Mouse (Mus musculus) c-Kit-positive CD71-positive TER-119-negative erythroid progenitor cells, embryonic 14.5 days (primary cell): ENCODE measurements around the gene Erbb3.
"Not testable (repeated sequence)": the region's sequence is repeated elsewhere in the genome, so short reads cannot be mapped to it uniquely, and the experiment has no call there.

Source experiments
- DNase-seq: peaks from one replicate; pipeline ENCODE4 v3.0.0-alpha.2; 2013; ENCODE audit warnings: low read depth

Gene Erbb3

DNA sequence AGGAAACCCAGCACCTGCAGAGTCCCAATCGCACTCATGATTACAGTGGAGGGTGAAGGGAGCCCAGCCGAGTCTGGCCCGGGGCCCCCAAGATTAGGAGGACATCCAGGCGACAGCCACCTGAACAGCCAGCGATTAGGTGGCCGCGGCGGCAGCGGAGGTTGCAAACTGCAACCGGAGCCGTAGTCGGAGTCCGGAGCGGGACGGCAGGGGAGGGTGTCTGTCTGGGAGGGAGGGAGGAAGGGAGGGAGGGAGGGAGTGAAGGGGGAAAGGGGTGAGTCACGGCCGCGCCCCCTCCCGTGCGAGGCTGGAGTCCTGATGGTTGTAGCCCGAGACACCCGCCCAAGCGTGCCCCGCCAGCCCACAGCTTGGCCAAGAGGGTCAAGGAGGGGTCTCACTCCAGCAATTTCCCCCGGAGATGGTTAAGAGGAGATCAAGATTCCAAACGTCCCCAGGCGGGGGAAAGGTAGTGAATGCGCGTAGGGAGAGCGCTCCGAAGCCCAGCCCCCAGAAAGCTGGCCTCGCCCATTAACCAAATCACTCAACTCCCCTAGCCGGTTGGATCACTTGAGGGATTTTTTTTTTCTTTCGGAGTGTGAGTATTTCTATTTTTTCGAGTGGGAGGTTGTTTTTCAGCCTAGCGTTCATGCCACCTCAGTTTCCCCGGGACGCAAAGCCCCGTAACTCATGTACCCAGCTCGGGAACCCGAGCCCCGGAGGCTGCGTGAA lies at the start of gene Erbb3:
TSS of gene Erbb3 (minus strand) at position 189 of the 729 bp plus-strand sequence.
- peak; percentile 24 for DNase-seq

DNA sequence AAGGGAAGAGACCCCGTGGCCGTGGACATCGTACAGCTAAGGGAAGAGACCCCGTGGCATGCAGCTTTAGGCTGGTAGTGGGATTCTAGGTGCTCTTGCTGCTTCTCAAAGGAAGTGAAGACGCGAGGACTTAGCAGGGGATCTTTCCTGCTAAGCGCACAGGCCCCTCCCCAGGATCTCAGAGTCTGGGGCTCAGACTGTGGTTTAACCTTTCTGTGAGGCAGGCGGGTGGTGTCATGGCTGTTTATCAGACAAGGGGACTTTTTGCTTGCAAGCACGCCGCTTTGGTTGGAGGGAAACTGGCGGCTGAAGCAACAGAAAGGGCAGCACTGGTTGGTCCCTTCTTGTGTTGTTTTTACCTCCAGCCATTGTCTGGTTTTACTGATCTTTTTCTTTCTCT lies 47.6 kb upstream of the Erbb3 start:
- no peak for DNase-seq

DNA sequence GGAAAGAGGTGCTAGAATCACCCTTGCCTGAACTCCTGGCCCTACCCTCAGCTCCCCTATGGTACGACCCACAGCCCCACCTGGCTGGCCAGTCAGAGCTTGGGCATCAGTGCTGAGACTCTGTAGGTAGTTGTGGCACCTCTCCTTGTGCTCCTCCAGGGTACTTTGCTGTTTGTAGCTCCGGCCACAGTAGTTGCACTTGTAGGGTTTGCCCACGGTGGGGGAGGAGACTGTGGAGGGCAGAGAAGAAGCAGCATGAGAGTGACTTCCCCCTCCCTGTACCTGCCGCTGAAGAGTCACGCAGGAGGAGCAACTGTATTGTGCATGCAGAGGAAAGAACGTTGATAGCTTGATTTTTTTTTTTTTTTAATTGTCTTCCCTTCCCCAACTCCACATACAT lies 47.1 kb upstream of the Erbb3 start:
- DNase-seq: no peak

DNA sequence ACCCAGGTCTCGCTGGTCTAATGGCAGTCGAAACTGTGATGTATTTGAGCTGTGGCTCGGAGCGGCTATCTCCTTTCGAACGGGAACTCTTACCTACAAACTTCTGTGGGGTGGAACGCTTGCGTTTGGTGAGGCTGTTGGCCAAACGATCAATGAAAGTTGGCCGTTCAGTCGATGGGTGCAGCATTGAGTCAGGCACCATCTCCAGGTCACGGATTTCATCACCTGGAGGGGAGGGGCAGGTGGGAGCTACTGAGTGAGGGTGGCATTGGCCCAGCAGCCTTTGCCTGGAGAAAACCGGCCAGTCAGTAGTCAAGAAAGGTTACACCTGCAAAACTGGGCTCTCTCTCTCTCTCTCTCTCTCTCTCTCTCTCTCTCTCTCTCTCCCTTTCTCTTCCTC lies 46.2 kb upstream of the Erbb3 start:
- no peak for DNase-seq

DNA sequence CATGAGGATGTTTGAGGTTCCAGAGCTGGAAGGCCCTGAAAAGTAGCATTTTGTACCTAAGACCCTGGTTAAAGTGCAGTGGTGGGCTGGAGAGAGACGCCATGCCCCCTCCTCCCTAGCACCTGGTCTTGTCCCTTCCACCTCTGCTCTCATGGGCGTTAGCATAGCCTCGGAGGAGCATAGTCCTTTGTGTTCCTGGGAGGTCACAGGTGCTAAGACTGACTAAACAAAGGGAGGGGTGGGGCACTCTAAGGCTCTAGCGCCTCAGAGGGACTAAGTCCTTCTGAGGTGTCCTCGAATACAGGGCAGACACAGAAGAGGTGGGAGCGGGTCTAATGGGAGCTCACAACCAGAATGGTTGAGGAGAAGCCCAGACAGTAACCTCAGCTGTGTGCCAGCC lies 42.1 kb upstream of the Erbb3 start:
- DNase-seq: no peak

DNA sequence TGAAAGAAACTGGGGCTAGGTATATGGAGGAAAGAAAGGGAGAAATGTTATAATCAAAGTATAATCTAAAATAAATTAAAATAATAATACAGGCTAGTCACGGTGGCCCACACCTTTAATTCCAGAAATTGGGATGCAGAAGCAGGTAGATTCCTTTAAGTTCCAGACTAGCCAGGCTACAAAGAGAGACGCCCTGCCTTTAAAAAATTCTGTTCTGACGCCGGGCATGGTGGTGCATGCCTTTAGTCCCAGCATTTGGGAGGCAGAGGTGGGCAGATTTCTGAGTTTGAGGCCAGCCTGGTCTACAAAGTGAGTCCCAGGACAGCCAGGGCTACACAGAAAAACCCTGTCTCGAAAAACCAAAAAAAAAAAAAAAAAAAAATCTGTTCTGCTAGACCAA lies 40.9 kb upstream of the Erbb3 start:
- DNase-seq: not testable (repeated sequence)

DNA sequence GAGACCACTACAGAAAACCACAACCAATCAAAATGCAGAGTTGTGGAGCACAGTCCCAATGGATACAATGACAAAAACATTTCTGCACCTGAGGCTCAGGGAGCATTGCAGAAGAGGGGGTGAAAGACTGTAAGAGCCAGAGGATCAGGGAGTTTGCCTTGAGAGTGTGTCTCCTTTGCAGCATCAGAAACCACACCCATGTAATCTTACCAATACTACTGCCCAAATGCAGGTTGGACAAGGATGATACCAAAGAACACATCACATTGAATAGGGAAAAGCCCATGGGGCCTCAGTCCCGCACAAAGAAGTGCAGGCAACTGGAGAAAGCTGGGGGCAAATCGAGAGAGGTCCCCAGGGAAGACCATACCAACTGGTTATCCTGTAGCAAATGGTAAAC lies 40.3 kb upstream of the Erbb3 start:
- peak; percentile 38 for DNase-seq

DNA sequence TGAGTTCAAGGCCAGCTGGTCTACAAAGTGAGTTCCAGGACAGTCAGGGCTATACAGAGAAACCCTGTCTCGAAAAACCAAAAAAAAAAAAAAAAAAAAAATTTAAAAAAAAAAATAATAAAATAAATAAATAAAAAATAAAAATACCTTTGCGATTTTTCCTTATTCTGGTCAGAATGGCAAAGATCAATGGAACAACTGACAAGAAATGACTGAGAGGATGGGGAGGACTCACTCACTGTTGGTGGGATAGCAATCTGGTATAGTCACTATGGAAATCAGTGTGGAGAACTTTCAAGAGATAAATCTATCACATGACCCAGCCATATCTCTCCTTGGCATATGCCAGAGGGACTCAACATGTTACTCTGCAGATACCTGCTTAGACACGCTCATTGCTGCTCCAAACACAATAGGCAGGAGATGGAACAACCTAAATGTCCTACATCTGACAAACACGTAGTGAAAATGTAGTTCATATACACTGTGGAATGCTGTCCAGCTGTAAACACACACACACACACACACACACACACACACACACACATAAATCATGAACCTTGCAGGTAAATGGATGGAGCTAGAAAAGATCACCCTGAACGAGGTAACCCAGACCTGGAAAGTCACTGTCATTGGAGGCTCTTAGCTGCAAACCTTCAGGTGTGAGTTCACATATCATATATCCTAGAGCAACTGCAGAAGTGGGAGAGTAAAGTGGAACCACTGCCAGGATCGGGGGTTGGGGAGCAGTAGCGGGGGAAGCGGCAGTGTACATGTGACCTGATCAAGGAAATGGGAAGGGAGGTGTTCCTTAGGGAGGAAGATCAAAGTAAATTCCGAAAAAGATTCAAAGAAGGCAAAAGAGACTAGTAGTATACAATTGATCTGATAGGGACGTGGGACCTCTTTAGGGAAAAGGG lies 38.2 kb upstream of the Erbb3 start:
- peak; percentile 55 for DNase-seq

DNA sequence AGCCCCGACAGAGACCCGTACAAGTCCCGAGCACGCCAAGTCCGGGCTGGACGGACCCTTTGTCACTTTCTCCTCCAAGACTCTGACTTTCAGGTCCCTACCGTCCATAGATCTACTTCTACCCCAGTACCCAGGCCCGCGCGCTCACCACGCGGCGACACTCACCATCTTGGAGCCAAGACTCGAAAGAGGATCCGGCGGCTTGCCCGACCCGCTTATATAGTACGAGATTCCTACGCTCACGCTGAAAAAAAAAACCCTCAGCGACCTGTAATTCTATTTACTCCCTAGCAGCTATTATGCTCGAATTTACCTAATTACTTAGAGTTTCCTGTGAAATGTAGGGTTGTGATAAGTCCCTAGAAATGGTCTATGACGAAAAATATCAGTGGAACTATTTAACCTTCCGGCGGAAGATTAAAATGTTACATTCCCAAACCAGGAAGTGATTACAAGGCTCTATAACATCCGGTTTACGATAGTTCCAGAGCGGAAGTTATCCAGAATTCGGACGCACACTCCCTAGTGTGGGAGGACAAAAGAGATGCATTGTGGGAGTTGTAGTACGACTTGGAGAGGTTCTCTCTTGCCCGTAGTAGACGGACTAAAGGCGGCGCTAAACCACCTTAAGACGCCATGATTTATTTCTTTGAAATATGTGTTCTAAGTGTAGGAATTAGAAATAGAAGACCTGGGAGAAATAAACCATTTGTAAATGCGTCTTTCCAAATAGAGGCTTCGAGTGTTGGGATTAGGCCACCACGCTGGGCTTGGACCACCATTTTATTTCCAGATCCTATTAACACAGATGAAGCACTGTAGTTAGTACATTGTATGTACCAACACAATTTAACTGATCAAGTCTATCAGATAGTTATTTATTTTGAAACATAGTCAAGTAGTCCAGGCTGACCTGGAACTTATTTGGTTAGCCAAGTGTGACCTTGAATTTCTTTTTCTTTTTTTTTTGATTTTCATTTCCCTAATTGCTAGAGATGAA lies 37.2 kb upstream of the Erbb3 start, which contains the start of gene Rps26:
TSS of gene Rps26 (minus strand) at position 437 of the 1,000 bp plus-strand sequence.
- DNase-seq: peak; percentile 97

DNA sequence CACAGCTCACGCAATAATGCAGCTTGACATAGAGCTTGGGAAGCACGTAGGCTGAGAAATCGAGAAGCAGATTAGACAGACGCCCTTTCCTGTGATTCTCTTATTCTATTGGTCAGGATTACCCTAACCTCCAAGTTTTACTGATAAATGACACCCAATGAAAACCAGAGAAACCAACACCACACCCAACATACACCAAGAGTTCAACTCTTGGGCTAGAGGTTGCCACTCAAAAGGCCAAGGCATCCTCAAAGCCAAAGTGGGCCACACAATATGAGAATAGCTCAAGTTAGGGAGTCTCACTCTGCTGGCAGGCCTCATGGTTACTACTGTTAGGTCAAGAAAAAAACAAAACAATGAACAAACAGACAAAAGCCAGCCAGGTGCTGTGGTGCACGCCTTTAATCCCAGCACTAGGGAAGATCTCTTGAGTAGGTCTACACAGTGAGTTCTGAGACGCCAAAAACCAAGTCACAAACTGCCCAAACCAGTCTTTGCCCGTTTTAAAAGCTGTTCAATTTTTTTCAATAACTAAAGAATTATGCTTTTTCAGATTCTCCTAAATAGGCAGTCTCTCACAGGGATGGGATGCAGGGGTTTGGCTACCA lies 35.9 kb upstream of the Erbb3 start:
- peak; percentile 63 for DNase-seq

DNA sequence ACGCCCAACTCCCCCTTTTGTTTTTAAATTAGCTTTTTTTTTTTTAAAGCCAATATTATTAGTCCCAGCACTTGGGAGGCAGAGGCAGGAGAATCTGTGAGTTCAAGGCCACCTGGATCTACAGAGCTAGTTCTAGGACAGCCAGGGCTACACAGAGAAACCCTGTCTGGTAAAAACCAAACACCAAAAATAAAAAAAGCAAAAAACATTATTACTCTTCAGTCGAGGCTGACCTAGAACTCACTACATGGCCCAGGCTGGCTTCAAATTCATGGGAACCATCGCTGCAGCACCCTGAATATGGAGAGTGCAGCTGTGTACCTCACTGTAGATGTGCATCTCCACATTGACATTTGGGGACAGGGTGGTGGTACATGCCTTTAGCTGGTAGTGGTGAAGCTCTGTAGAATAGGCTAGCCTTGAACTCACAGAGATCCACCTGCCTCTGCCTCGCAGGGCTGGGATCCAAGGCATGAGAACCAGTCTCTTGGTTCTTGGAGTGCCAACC lies 33.7 kb upstream of the Erbb3 start:
- DNase-seq: not testable (repeated sequence)

DNA sequence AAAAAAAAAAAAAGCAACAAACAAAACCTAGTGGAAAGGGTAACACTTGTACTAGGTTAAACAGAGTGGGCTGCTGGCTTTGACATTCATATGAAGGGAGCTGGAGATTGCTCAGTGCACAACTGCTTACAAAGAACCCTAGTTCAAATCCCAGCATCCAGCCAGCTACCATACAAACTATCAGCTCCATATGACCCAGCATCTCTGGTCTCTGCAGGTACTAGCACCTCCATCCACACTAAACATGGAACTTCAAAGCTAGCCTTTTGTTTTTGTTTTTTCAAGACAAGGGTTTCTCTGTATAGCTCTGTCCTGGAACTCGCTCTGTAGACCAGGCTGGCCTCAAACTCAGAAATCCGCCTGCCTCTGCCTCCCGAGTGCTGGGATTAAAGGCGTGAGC lies 33.2 kb upstream of the Erbb3 start:
- DNase-seq: no peak

DNA sequence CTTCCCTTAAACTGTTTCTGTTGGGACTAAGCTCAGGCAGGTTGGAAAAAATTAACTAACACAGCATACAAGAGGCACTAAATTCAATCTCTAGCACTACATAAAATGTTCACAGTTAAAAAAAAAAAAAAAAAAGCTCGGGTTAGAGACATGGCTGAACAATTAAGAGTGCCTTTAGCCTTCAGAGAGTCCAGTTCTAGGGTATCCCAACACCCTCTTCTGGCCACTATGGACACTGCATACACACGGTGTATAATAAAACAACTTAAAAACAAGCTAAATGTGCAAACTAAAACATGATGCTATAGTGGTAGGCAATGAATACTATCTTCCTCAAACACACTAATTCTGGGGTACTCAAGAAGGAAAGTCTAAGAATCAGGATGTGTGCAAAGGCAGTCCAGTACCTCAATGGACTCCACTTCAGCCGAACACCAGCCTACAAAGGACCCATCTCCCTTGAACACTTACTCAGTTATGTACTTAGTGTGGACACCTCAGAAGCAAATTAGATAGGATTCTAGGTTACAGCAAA lies 32.6 kb upstream of the Erbb3 start:
- DNase-seq: no peak

DNA sequence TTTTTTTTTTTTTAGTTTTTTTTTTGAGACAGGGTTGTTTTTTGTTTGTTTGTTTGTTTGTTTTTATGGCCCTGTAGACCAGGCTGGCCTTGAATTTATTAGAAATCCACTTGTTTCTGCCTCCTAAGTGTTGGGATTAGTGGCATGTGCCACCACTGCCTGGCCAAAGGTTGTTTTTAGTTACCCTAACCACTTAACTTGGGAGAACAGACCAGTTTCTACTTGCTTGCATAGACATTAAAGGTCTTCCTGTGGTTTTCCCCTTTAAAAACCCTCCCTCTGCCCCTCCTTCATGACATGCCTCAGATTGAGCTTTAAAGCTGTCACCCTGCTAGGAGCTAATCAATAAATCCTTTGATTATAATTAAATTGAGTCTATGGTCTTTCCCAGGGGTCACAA lies 30.8 kb upstream of the Erbb3 start:
- DNase-seq: no peak

DNA sequence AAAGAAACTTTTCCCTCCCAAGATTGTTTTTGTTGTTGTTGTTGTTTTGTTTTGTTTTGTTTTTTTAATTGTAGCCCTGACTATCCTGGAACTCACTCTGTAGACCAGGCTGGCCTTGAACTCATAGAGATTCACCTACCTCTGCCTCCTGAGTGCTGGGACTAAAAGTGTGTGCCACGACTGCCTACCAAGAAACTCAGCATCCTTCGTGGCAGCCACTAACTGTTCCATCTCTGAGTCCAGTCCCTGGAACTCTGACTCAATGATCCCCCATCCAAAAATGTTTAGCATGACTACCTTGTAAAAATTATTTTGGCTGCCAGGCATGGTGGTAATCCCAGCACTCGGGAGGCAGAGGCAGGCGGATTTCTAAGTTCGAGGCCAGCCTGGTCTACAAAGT lies 29.7 kb upstream of the Erbb3 start:
- DNase-seq: not testable (repeated sequence)

DNA sequence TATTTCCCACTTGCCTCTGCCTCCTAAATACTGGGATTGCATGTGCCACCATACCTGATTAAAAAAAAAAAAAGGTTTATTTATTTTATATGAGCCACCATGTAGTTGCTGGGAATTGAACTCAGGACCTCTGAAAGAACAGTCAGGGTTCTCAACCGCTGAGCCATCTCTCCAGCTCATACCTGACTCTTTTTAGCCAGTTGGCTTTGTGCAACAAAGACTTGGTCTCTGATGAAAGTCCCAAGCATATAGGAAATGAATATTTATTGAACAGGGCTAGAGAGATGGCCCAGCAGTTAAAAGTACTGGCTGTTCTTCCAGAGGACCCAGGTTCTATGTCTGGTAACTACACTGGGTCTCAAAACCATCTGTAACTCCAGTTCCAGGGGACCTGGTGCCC lies 29.1 kb upstream of the Erbb3 start:
- no peak for DNase-seq

DNA sequence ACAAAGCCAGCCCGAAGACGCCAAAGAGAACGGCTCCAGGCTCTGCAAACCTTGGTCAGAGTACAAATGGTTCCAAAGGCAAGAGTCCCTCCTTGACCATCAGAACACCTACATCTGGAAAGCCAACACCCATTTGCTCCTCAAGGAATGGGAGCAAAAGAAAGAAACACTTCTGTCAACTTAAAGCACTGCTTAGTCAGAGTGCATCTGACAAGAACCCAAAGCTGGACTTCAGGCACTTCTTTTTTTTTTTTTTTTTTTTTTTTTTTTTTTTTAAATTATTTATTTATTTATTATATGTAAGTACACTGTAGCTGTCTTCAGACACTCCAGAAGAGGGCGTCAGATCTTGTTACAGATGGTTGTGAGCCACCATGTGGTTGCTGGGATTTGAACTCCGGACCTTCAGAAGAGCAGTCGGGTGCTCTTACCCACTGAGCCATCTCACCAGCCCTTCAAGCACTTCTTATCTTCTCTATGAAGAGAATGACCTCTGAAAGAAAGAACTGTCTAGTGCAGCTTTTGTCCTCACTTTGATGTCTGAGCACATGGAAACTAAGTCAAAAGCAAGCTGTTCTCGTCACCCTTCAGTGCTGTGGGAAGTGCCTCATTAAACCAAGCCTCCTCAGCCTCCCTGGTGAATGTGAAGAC lies 26.5 kb upstream of the Erbb3 start:
- not testable (repeated sequence) for DNase-seq

DNA sequence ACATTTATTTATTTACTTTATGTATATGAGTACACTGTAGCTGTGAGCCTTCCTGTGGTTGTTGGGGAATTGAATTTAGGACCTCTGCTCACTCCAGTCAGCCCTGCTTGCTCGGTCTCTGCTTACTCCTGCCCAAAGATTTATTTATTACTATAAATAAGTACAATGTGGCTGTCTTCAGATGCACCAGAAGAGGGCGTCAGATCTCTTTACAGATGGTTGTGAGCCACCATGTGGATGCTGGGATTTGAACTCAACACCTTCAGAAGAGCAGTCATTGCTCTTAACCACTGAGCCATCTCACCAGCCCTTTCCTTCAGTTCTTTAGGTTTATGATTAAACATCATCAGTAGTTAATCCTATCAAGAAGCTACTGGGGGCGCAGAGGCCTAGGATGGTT lies 25.5 kb upstream of the Erbb3 start:
- no peak for DNase-seq

DNA sequence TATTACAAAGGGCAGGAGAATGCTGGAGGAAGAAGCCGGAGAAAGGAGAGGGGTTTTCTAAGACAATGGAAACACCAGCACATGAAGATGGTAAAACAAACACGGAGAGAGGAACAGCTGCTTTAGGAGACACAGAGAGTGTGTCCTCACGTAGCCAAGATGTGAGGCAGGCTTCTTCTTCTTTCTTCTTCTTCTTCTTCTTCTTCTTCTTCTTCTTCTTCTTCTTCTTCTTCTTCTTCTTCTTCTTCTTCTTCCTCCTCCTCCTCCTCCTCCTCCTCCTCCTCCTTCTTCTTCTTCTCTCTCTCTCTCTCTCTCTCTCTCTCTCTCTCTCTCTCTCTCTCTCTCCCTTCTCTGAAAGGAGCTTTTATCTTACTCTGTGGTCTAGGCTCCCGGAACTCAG lies 24.4 kb upstream of the Erbb3 start:
- DNase-seq: not testable (repeated sequence)

DNA sequence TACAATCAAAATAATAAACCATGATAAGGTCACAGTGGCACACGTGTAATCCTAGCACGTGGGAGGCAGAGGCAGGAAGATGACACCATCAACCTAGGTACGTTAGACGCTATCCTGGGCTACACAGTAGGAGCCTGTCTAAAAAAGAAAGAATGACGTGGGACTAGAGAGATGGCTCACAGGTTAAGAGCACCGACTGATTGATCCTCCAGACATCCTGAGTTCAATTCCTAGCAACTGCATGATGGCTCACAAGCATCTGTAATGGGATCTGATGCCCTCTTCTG lies 23.6 kb upstream of the Erbb3 start:
- no peak for DNase-seq
